Mouse (Mus musculus) midbrain, embryonic 15.5 days (tissue): Measurements from ENCODE around the gene Nol3. TPM values are rescaled to one million over a fixed set of nuclear protein-coding genes. Genes with fewer than 3 reads are reported as not detected.
A peak's percentile ranks its signal among the peaks of the same experiment; 100 is the strongest.

ENCODE experiments used
- ATAC-seq: fragments of 200-750 bp; cut with Nextera tagmentation; replicated peaks from 2 replicates; pipeline ENCODE4 v1.8.0; 2017; ENCODE audit warnings: moderate TSS enrichment
- H3K27ac ChIP-seq: fragments of 300-500 bp; sonication (generic); 2 replicates; pipeline ENCODE4 v1.5.1; 2015; ENCODE audit warnings: mild to moderate bottlenecking, inconsistent platforms
- H3K27me3 ChIP-seq: fragments of 300-500 bp; sonication (generic); replicated peaks from 2 replicates; pipeline ENCODE4 v1.6.1; 2015; ENCODE audit warnings: inconsistent platforms
- H3K36me3 ChIP-seq: fragments of 300-500 bp; sonication (generic); replicated peaks from 2 replicates; pipeline ENCODE4 v1.6.1; 2015; ENCODE audit warnings: inconsistent platforms
- H3K4me1 ChIP-seq: fragments of 300-500 bp; sonication (generic); 2 replicates; pipeline ENCODE4 v1.6.1; 2015; ENCODE audit warnings: inconsistent platforms
- H3K4me2 ChIP-seq: fragments of 300-500 bp; sonication (generic); 2 replicates; pipeline ENCODE4 v1.6.1; 2015; ENCODE audit warnings: inconsistent platforms, mild to moderate bottlenecking, moderate library complexity
- H3K4me3 ChIP-seq: fragments of 300-500 bp; sonication (generic); 2 replicates; pipeline ENCODE4 v1.5.1; 2015; ENCODE audit warnings: mild to moderate bottlenecking, inconsistent platforms
- H3K9ac ChIP-seq: fragments of 300-500 bp; sonication (generic); 2 replicates; pipeline ENCODE4 v1.6.1; 2015; ENCODE audit warnings: mild to moderate bottlenecking, inconsistent platforms
- H3K9me3 ChIP-seq: fragments of 300-500 bp; sonication (generic); 2 replicates; pipeline ENCODE4 v1.6.1; 2016; ENCODE audit warnings: inconsistent platforms
- WGBS: fragments of 180-500 bp; shearing (Covaris S2); methylation state at CpG from one replicate; pipeline ENCODE4 v1.1.7; 2015; ENCODE audit warnings: mixed read lengths; 5-methylcytosine and 5-hydroxymethylcytosine counted together
- polyA plus RNA-seq: library from polyadenylated mRNA; unstranded; fragments of >200 nt; fragmentation: Nextera tagmentation; extraction: Ambion mirVana; gene quantifications from 2 replicates; pipeline ENCODE4 v1.2.1, GENCODE M21; 2015

Nol3 gene
- polyA plus RNA-seq, 1 experiment from 2014 or later = 4.5 TPM

DNA sequence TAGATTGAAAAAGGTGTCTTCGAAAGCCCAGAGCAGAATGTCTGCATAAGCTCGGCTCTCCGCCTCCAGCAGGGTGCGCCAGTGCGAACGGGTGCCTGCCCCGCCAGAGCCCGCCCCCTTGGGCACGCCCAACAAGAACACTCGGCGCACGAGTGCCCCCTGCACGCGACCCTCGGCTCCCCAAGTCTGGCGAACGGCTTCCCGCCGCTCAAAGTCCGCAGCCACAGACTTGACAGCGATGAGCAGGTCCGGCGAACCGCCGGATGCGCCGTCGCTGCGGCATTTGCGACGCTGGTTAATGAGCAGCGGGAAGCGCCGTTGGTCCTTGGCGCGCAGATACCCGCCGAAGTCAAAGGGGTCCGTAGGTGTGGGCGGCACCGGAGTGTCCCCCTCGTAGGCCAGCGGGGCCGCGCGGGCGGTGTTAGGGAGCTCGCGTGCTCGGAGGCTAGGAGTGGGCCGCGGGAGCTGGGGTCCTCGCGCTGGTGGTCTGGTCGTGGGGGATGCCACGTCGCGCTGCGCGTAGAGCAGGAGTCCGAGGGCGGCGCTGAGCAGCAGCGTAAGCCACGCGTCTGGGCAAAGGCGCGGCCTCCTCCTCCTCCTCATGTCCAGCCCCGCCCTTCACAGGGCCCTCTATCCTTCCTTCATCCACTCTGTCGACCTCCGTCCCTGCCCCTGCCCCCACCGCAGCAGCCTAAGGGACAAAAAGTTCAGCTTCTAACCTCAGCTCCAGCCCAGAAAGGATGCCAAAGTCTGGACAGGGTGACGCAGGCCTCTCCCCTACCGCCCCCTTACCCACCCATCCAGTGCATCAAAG lies 21.6 kb upstream of the Nol3 start:
- H3K4me2 ChIP-seq = peak overlapping the region; percentile 90
- H3K27me3 ChIP-seq = peaks cover 34% of the 10 kb centered on the region
- H3K36me3 ChIP-seq = peaks cover 22% of the 10 kb centered on the region
- peak overlapping the region; percentile 53 for H3K9ac ChIP-seq
- WGBS = under 1% methylated on average over 74 of the region's 74 CpGs
- H3K4me1 ChIP-seq = peaks cover 24% of the 10 kb centered on the region
- no peaks in the 10 kb centered on the region for H3K9me3 ChIP-seq
- ATAC-seq = peak; percentile 85
- H3K27ac ChIP-seq = peak overlapping the region; percentile 53; the same call in 1 of the 2 replicates
- peak overlapping the region; percentile 53 for H3K4me3 ChIP-seq

DNA sequence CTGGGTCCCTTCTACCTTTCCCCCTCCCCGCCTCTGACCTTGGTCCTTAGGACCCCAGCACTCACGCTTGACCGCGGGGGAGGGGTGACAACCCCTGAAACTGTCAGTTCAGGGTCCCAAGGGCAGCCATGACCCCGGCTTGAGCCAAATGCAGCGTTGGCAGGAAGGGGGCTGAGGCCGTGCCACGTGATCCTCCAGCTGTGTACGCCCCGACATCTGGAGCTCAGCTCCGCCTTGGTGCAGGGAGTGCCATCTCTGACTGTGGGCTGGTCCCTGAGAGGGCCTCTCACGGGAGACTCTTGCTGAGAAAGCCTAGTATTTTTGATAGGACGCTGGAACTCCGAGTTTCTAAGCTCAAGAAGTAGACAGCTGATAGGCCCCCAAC lies 21.0 kb upstream of the Nol3 start, which contains the start of gene B3gnt9:
Gene B3gnt9 (minus strand): TSS at position 188 of the 385 bp plus-strand sequence.
- Histone ChIP-seq H3K27me3 (peaks cover 39% of the 10 kb centered on the region), H3K36me3 (peaks cover 16% of the 10 kb centered on the region), H3K4me3 (peak within 1 kb of the TSS; percentile 53), H3K9me3 (no peaks in the 10 kb centered on the region), H3K27ac (peak within 1 kb of the TSS; percentile 53; the same call in 1 of the 2 replicates), H3K4me2 (peak within 1 kb of the TSS; percentile 90), H3K4me1 (peaks cover 30% of the 10 kb centered on the region), H3K9ac (peak within 1 kb of the TSS; percentile 53)
- 3% methylated on average over 14 of the region's 14 CpGs for WGBS
- peak; percentile 24 for ATAC-seq

DNA sequence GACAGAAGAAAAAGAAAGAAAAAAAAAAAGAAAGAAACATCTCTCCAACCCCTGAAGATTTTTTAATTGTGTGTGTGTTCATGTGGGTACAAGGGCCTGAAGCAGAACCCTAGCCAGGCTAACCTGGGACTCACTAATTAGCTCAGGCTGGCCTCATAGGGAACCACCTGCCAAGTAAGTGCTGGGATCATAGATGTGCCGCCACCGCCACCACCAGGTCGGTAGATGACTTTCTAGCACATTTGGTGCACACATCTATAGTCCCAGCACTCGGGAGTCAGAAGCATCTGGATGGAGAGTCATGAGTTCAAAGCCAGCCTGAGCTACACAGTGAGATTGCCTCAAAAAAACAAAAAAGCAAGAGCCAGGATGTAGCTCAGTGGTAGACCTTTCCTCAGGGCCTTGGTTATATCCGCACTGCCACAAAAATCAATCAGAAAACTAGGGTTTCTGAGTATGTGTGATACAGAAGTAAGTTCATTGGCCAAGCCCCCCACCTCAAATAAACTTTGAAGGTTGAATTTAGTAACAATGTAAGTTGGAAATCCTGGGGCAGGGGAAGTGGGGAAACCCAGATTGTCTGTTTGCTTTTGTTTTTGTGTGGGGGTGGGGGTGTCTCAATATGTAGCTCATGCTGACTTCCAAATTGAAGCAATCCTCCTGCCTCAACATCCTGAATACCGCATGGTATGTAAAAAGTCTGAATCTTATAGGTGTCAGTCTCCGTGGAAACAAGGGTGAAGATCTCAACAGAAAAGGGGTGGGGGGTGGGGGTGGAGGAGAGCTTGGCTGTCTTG lies 18.4 kb upstream of the Nol3 start:
- H3K9ac ChIP-seq = no peak overlapping the region
- no peaks in the 10 kb centered on the region for H3K36me3 ChIP-seq
- H3K4me2 ChIP-seq = no peak overlapping the region
- peaks cover 32% of the 10 kb centered on the region for H3K4me1 ChIP-seq
- no peak for ATAC-seq
- H3K4me3 ChIP-seq = no peak overlapping the region
- WGBS = 71% methylated on average over 7 of the region's 7 CpGs
- peaks cover 61% of the 10 kb centered on the region for H3K27me3 ChIP-seq
- no peaks in the 10 kb centered on the region for H3K9me3 ChIP-seq
- no peak overlapping the region for H3K27ac ChIP-seq

DNA sequence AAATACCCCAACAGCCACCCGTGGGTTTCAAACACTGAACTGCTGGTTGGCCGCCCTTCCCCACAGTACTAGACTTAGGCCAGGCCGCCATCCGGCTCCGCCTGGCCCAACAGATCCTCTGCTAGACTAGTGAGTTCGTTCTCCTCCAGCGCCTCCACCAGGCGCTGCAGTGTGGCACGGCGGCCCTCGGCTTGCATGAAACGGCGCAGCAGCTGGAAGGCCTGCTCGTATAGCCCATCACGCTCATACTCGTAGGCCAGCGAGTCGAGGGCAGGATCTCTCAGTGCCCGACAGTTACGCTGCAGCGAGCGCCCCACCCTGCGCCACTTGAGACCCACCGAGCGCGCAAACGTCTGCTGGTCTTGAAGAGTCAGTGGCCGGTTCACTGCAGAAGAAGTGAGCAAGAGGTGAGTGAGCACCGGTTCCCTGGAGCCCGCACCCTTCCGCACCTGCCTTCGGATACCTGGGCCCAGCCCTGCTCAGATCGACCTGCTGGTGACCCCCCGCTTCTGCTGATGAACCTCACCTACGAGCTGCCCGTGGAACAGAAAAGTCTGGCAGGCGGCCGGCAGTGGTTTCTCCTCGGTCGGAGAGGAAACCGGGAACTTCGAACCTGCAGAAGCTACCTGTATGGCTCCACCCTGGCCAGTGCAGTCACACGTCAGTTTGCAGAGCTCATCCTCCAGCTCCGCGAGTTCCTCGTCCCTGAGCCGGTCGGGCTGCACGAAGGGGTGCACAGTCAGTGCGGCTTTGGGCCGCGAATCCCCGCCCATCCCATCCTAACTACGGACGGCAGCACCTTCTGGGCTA lies 16.8 kb upstream of the Nol3 start:
- Histone ChIP-seq H3K4me3 (peak overlapping the region; percentile 35), H3K4me2 (peak overlapping the region; percentile 61), H3K4me1 (peaks cover 28% of the 10 kb centered on the region), H3K9ac (peak overlapping the region; percentile 3; the same call in 1 of the 2 replicates), H3K9me3 (no peaks in the 10 kb centered on the region), H3K27me3 (peaks cover 75% of the 10 kb centered on the region), H3K27ac (no peak overlapping the region), H3K36me3 (no peaks in the 10 kb centered on the region)
- WGBS = 3% methylated on average over 55 of the region's 55 CpGs
- ATAC-seq = peak; percentile 46

DNA sequence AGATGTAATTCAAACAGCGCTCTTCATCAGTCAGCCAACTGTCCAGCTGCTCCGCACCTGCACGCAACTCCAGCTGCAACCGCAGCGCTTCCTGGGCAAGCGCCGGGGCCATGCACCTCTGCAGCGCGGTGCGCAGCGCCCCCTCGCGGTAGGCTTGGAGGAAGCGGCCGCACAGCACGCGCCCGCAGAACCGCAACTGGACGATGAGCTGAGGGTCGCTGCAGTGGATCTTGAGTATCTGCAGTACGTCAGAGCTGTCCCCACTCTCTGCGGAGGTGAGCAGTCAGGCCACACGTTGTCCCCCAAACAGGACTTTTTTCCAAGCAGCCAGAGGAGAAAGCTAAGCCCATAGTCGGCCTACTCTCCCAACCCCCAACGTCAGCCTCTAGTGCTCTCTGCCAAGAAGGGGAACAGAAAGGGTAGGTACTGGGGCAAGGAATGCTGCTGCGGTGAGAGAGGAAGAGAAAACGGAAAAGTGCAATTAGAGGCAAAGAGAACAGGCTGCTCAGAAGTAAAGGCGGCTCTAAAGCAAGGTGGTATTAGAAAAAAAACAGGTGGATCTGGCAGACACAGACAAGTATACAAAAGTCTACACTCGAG lies 16.1 kb upstream of the Nol3 start:
- Histone ChIP-seq H3K4me3 (peak overlapping the region; percentile 35), H3K27me3 (peaks cover 77% of the 10 kb centered on the region), H3K36me3 (no peaks in the 10 kb centered on the region), H3K4me1 (peaks cover 27% of the 10 kb centered on the region), H3K9me3 (no peaks in the 10 kb centered on the region), H3K9ac (peak overlapping the region; percentile 3; the same call in 1 of the 2 replicates), H3K27ac (no peak overlapping the region), H3K4me2 (peak overlapping the region; percentile 61)
- peak; percentile 59 for ATAC-seq
- 3% methylated on average over 30 of the region's 30 CpGs for WGBS

DNA sequence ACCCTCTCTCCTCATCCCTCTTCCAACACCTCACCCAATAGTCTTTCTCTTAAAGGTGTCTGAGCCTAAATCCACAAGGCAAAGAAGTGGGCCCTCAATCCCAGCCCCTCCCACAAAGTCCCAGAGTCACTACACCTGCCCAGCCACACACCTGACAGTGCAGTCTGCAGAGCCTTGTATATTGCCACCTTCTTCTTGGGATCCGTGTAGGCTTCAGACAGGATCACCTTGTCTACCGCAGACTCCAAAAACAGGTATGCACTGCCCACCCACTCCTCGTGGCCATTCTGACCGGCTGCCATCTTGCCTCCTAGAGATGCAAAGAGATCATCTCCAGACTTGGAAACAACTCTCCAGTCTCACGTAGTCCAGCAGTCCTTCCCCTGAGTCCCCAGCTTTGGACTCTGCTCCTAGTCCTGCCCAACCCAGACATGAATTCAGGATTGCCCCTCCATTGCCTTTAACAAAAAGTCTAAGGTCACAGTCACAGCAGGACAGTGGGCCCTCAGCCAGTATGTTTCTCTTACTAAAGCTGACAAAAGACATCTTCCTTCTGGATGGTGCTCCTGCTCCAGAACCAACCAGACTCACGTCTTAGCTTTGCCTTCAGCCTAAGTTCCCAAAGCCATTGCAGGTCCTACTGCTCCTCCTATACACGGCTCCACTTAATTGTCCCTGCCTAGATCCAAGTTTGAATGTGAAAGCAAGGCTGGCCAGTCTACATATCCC lies 15.4 kb upstream of the Nol3 start:
- Histone ChIP-seq H3K27me3 (peaks cover 80% of the 10 kb centered on the region), H3K4me1 (peaks cover 26% of the 10 kb centered on the region), H3K36me3 (no peaks in the 10 kb centered on the region), H3K27ac (no peak overlapping the region), H3K9me3 (no peaks in the 10 kb centered on the region), H3K4me2 (no peak overlapping the region), H3K4me3 (no peak overlapping the region), H3K9ac (no peak overlapping the region)
- no peak for ATAC-seq
- 65% methylated on average over 7 of the region's 7 CpGs for WGBS

DNA sequence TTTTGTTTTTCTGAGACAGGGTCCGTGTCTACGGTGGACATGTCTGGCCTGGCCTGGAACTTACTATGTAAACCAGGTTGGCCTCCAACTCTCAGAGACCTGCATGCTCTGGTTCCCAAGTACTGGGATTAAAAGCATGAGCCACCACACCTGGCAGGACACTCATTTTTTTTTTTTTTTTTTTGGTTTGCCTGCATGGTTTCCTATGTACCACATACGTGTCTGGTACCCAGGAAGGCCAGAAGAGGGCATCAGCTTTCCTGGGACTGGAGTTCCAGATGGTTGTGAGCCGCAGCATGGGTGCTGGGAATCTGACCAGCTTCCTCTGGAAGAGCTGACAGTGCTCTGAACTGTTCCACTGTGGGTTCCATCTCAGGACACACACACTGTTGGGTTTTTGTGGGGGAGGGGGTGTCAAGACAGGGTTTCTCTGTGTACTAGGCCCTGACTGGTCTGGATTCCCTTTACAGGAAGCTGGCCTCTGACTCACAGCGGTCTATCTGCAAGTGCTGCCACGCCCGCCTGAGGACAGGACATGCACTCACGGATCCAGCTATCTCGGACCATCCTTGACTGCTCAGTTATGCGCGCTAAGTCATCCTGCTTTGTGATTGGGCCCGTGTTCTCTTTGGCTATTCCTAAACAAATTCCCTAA lies 14.5 kb upstream of the Nol3 start:
- H3K9me3 ChIP-seq = no peaks in the 10 kb centered on the region
- no peak for ATAC-seq
- no peak overlapping the region for H3K4me3 ChIP-seq
- H3K4me1 ChIP-seq = peaks cover 26% of the 10 kb centered on the region
- 89% methylated on average over 12 of the region's 12 CpGs for WGBS
- peaks cover 82% of the 10 kb centered on the region for H3K27me3 ChIP-seq
- H3K27ac ChIP-seq = no peak overlapping the region
- no peaks in the 10 kb centered on the region for H3K36me3 ChIP-seq
- H3K9ac ChIP-seq = no peak overlapping the region
- no peak overlapping the region for H3K4me2 ChIP-seq

DNA sequence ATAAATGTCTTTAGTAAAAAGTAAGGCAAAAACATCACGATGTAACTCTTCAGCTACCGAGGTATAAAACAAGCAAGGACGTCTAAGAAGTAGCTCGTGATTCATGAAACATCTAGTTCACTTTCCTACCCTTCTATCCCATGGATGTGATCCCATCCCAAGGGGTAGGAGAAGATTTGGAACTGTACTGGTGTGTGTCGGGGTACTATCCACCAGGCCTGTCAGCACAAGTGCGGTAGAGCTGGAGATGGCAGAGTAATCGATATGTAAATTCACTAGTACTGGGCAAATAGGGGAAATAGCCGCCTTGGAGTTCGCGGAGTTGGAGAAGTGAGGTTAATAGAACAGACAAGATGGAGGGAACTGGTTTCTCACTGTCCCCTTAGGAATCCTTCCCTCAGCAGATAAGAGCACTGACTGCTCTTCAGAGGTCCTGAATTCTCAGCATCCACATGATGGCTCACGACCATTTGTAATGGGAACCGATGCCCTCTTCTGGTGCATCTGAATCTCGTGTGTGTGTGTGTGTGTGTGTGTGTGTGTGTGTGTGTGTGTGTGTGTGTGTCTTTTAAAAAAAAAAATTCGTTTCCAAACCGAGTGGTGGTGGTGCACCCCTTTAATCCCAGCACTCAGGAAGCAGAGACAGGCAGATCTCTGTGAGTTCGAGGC lies 12.6 kb upstream of the Nol3 start:
- H3K4me2 ChIP-seq = no peak overlapping the region; the same call in 1 of the 2 replicates
- 40% methylated on average over 16 of the region's 16 CpGs for WGBS
- no peak for ATAC-seq

DNA sequence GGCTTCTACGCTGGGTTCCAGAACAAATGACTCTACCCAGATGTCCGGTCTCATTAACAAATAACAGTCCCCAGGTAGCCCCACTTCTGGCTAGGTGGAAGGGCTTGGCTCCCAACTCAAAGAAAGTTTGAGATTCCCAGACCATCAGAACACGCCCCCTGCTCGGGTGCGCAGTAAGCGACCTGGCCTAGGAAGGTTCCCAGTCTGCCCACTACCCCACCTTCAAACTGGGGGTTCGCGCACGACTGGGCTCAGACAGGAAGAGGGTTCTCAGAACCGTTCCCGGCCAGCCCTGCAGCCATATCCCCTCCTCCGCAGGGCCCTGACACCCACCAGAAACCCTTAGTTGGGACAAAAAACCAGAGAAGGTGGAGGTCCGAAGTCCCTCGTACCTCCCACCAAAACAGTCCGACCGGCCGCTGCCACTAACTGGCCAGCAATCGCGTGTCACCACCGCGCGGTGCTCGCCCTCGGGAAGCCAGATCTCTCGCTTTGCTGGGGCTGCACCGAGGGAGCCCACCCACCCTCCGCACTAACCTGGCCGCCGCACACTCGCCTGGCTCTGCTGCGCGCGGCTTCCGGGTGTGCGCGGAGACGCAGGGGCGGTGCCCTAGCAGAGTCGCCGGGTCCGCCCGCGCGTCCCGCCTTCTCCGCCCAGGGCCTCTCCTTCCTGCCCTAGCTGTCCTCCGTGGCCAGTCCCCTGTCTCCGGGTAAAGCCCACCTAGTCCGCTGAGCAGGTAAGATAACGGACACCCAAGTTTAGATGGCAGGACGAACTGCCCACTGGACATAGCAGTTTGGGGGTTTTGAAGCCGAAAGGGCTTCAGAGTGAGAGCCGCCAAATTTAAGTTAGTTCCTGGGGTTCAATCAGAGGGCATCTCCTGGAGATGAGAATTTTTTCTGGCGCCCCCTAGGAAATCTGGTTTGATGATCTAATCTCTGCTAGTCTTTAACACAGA lies 11.6 kb upstream of the Nol3 start, which contains the start of the genes Tradd and Fbxl8:
Gene Tradd (minus strand): TSS at position 586 of the 959 bp plus-strand sequence.
Gene Fbxl8 (plus strand): TSS at position 625 of the 959 bp plus-strand sequence.
- ATAC-seq = no peak

More for the DNA sequence above, 12.6 kb upstream of the Nol3 start:
- Histone ChIP-seq H3K27me3 (peaks cover 87% of the 10 kb centered on the region), H3K9me3 (no peaks in the 10 kb centered on the region), H3K36me3 (no peaks in the 10 kb centered on the region), H3K4me1 (peaks cover 32% of the 10 kb centered on the region), H3K9ac (no peak overlapping the region), H3K4me3 (no peak overlapping the region), H3K27ac (no peak overlapping the region)

More for the DNA sequence above, 11.6 kb upstream of the Nol3 start, which contains the start of the genes Tradd and Fbxl8:
- peaks cover 32% of the 10 kb centered on the region for H3K4me1 ChIP-seq
- H3K4me3 ChIP-seq = peak within 1 kb of the TSS; percentile 48
- H3K27me3 ChIP-seq = peaks cover 82% of the 10 kb centered on the region
- H3K4me2 ChIP-seq = peak within 1 kb of the TSS; percentile 77
- no peaks in the 10 kb centered on the region for H3K36me3 ChIP-seq
- H3K27ac ChIP-seq = no peak within 1 kb of the TSS
- H3K9ac ChIP-seq = peak within 1 kb of the TSS; percentile 41
- no peaks in the 10 kb centered on the region for H3K9me3 ChIP-seq
- WGBS = under 1% methylated on average over 54 of the region's 54 CpGs
